Mouse (Mus musculus): Measurements from ENCODE around the gene Tnfaip8l1.

The Tnfaip8l1 gene

DNA sequence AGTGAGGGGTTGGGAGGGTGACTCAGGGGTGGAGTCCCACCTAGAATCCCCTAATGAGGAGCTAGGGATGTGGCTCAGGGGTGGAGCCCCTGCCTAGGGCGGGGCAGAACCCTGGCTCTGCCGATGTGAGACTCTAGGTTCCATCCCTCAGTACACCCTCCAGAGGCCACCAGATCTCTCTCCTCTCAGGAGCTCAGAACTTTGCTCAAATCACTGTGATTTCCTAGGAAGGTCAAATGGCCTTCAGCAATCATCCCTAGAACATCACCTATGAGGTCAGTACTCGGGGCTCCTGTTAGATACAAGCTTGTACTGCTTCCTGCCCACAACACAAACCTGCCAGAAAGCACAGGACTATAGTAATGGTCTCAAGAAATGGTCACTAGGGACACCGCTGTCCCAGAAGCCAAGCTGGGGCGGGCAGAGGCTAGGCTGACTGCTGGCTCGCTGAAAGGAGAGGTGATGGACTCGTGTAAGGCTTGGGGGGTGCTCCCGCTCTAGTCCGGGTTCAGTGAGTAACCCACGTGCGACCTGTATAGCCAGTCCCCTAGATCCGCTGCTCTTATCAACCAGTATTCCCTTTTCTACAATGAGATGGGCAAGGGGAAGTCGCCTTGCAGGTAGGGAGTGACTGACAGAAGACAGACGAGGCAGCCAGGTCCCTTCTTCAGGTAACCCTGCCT, 20.8 kb downstream of the Tnfaip8l1 start:
- DNase-seq (ENCODE audit: low spot score): no peak

- peak; percentile 95 for DNase-seq (ENCODE audit: low spot score)
Measured at GRCm38 (mm10) chr17:56183658-56184103, 21.4 kb downstream of the Tnfaip8l1 start, which contains the start of gene Mydgf. Gene Mydgf, minus strand, starts transcription at chr17:56183920.

- DNase-seq (ENCODE audit: low spot score): peak; percentile 24
Measured at GRCm38 (mm10) chr17:56185281-56186141, 23.2 kb downstream of the Tnfaip8l1 start.

DNA sequence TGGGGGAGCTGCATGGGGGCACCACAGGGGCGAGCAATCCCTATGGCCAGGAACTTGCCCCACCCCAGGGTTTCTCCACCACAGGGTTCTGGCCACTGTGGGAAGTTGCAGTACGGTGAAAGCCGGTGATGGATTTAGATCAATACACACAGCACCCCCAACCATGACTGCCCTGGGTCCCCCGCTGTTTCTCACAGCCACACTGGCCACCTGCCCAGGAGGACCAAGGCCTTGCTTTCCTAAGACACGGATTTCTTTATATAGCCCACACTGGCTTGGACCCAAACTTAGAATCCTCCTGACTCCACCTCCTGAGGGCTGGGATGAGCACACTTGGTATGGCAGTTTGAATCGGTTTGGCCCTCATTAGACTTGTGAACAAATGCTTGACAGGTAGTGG, 29.0 kb downstream of the Tnfaip8l1 start:
- no peak for DNase-seq (ENCODE audit: low spot score)

- DNase-seq (ENCODE audit: low spot score): no peak
Measured at GRCm38 (mm10) chr17:56194357-56194756, 32.1 kb downstream of the Tnfaip8l1 start.

GRCm38 (mm10) chr17:56194765-56195164, 32.5 kb downstream of the Tnfaip8l1 start:
- DNase-seq (ENCODE audit: low spot score): no peak

GRCm38 (mm10) chr17:56196860-56197259, 34.6 kb downstream of the Tnfaip8l1 start:
- no peak for DNase-seq (ENCODE audit: low spot score)

DNA sequence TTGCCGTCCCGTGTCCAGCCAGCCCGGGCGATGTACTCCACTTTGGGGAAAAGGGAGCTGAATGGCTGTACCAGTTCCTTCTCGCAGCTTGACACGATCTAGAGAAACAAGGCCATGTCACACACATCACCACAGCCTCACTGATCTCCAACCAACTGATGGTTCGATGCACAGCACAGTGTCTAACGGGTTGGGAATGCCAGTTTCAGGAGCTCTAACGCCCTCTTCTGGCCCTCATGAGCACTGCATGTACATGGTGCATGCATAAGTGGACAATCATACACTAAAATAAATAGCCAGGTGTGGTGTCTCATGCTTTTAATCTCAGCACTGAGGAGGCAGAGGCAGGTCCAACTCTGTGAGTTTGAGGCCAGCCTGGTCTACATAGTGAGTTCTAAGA, 38.3 kb downstream of the Tnfaip8l1 start:
- DNase-seq (ENCODE audit: low spot score): no peak

DNA sequence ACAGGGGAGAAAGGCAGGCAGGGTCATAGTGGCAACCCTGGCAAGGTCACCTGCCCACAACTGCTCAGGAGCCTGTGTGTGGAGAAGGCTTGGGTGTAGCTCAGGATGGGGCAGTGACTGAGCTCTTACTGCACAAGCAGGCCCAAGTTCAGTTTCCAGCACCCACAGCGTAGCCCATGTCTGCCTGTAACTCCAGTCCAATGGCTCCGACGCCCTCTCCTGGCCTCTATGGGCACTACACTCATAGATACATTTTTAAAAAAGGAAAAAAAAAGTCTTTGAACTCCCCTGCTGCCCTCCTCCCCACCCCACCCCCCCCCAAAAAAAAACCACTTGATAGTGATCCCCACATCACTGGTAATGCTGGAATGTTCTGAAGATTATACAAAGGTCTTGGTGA, 39.4 kb downstream of the Tnfaip8l1 start:
- DNase-seq (ENCODE audit: low spot score): no peak

GRCm38 (mm10) chr17:56202476-56202875, 40.2 kb downstream of the Tnfaip8l1 start:
- DNase-seq (ENCODE audit: low spot score): no peak

- DNase-seq (ENCODE audit: low spot score): no peak
Measured at GRCm38 (mm10) chr17:56203729-56204128, 41.5 kb downstream of the Tnfaip8l1 start.

DNA sequence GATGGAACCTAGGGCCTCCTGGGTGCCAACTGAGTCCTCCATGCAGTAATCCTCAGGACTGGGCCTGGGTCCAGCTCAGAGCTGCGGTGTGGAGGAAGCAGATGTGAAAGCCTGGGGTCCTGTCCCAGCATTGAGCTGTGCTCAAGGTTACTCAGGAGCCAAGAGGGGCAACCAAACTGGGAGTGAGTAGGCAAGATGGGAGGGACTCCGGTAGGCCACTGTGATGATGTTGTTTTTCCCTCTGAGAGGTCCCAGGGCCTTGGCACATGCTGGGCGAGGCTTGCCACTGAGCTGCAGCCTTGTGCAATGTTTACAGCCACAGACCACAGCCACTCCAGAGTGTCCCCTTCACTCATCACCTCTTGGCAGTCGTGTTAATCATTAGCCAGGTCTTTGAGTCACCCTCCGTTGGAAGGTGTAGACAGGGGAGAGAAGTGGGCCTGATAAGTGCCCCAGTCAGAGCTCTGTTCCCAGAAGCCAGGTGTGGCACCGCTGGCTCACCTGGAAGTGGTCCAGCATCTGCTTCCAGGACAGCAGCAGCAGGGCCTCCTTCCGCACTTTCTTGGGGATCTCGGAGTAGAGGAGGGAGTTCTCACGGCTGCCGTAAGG, 44.1 kb downstream of the Tnfaip8l1 start:
- DNase-seq (ENCODE audit: low spot score): no peak

DNA sequence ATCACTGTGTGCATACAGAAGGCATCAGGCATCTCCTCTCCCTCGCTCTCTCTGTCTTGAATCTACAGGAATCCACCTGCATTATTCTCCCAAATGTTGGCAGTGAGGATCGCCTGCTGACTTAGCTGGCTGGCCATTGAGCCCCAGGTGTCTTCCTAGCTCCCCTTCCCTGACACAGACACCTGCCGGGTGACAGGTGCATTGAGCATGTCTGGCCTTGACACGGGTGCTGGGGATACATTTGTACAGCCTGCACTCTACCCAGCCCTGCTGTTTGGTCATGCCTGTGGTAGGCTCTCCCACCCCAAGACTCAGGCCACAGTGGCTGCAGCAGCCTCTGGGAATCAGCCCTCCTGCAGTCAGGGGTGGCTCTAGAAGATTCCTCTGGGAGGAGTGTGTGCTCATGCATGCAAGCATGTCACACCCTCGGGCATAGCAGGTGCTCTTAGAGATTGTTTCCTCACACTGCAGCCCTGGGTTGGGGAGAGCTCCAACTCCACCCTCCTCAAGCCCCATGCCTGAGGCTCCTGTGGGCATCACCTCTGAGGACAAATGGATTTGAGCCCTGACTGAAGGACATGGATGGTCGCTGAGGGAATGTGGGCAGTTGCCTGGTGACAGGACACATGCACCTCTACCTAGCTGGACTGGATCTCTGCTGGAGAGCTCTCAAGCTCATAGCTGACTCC, 44.9 kb downstream of the Tnfaip8l1 start:
- no peak for DNase-seq (ENCODE audit: low spot score)

GRCm38 (mm10) chr17:56207963-56208530, 45.8 kb downstream of the Tnfaip8l1 start:
- DNase-seq (ENCODE audit: low spot score): no peak

GRCm38 (mm10) chr17:56208821-56209220, 46.5 kb downstream of the Tnfaip8l1 start:
- DNase-seq (ENCODE audit: low spot score): no peak

GRCm38 (mm10) chr17:56211090-56211489, 48.8 kb downstream of the Tnfaip8l1 start:
- DNase-seq (ENCODE audit: low spot score): no peak

DNA sequence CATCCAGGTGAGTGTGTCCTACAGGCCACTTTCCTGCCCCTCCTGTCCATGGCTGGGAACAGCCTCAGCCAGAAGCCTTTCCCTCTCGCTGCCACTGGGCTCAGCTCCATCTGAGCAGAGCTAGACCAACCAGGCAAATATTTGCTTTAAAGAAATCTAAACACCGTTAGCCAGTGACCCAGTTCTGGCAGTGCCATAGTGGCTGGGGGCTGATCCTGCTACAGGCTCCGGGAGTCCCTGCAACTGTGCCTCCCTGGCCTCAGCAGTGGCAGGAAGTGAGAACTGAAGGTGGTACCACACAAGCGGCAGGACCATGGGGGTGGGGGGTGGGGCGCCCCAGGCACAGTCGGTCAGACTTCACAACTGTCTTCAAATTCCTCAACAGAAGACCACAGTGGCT, 50.4 kb downstream of the Tnfaip8l1 start:
- DNase-seq (ENCODE audit: low spot score): no peak

- no peak for DNase-seq (ENCODE audit: low spot score)
Measured at GRCm38 (mm10) chr17:56214229-56214628, 52.0 kb downstream of the Tnfaip8l1 start.

- no peak for DNase-seq (ENCODE audit: low spot score)
Measured at GRCm38 (mm10) chr17:56217670-56218069, 55.4 kb downstream of the Tnfaip8l1 start.

DNA sequence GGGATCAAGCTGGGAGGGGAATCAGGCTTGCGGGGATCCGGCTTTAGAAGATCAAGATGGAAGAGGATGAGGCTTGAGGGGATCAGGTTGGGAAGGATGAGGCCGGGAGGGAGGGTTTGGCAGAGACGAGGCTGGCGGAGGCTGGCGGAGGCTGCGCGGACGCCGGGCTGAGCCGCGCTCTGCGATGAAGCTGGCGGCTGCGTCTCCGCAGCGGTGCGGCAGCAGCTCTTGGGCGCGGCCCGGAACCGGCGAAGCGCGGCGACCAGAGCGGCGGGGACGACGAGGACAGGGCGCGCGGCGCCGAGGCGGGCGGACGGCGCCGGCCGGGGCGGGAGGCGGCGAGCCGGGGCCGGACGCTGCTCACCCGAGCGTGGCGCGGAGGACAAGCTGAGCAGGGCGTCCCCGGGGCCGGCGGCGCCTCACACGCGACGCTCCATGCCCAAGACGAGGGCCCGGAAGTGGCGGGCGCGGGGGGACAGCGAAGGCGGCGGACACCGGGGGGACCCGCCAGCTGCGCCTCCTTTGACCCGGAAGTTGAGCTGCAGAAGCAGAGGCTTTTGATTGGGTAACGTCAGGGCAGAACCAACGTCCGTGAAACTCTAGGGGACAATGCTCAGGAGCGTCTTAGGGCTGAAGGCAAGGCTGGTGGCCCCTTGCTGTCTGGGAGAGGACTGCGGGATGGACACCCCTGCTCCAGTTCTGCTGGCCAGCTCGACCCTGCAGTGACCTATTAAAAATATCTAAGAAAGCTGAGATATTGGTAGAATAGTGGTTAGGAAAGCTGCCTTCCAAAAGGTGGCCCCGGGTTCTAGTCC, 56.3 kb downstream of the Tnfaip8l1 start, which contains the start of gene Dpp9:
Dpp9 (minus strand) TSS at position 529 of the 815 bp plus-strand sequence.
- DNase-seq (ENCODE audit: low spot score): peak; percentile 76

GRCm38 (mm10) chr17:56219251-56219650, 57.0 kb downstream of the Tnfaip8l1 start:
- no peak for DNase-seq (ENCODE audit: low spot score)

Data from urinary bladder, postnatal 25 days (tissue).